Mouse (Mus musculus) C2C12 (cell line): ENCODE measurements at regions not wholly inside any gene's neighbourhood (a gene's known extent, or its start where the extent isn't known, plus 50 kb on each side); places are given as distances from the start of the nearest gene placed in this dataset.

Experiments
- CTCF ChIP-seq: IDR thresholded peaks from one replicate; pipeline ENCODE4 v1.5.1; 2011; ENCODE audit not compliant: control insufficient read depth, insufficient read depth, insufficient read length
- MAX ChIP-seq: IDR thresholded peaks from one replicate; pipeline ENCODE4 v1.6.1; 2011; ENCODE audit warnings: mild to moderate bottlenecking, control low read depth
- USF1 ChIP-seq: IDR thresholded peaks from one replicate; pipeline ENCODE4 v1.6.1; 2011; ENCODE audit warnings: low read depth, mild to moderate bottlenecking, control low read depth, moderate library complexity

- no peak for TF ChIP-seq CTCF
- TF ChIP-seq USF1, result no peak
- no peak for TF ChIP-seq MAX
Observed at GRCm38 (mm10) chr4:131325609-131326008, 381.4 kb downstream of the Matn1 start.
